Comparison of ENCODE assay signal across 28 mouse cellular contexts in the genomic region with DNA sequence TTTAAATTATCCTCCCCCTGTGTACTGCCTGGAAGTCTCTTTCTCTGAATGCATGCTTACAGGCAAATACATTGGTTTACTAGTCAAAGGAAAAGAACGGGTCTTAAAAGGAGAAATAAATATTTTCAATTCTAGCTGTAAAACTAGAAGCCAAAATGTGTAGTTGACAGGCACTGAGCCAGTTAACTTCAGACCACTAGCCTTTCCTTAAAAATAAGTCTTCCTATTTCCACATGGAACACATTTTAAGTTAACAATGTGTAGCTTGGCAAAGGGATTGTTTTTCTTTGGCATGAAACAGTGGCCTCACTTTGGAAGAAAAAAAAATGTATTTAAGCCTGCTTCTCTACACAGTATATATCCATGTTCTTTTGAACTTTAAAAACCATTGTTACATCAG.
A peak's percentile ranks its signal among the peaks of the same experiment; 100 is the strongest.
DNase-seq lines count a peak whose midpoint lies in the region; ATAC-seq and TF ChIP-seq lines count a peak whose summit lies in the region.
"Had no signal": no experiment of that assay in that cellular context is flagged by ENCODE, and none has a peak within 500 bp of the region (broad histone marks: within the 10 kb centered on the region; RNA-seq: fewer than 3 reads in every experiment).

No protein-coding gene starts in this region.

- H3K27ac ChIP-seq in embryonic facial prominence, embryonic 14.5 days (replicated peaks; ENCODE audit: low read depth, low read length): no peak overlapping the region
- H3K27ac ChIP-seq in embryonic facial prominence, embryonic 10.5 days (replicated peaks): no peak overlapping the region
- 0 out of 2 replicates have a peak overlapping the region, but pooled peaks have one; percentile 29 for H3K27ac ChIP-seq in lung, embryonic 15.5 days
- peak overlapping the region; percentile 65; the same call in 1 of the 2 replicates for H3K27ac ChIP-seq in embryonic fibroblast, embryonic 13.5 days (ENCODE audit: insufficient read depth, low read length)
- H3K27ac ChIP-seq in heart, embryonic 10.5 days: no peak overlapping the region
- H3K27ac ChIP-seq in heart, embryonic 11.5 days (ENCODE audit: low read depth, low read length): no peak overlapping the region
- H3K27ac ChIP-seq: forebrain, embryonic 12.5 days; heart, adult 2 months; heart, embryonic 15.5 days; left cerebral cortex, adult 2 months; liver, embryonic 14.5 days had no signal

- no peak for TF ChIP-seq CTCF in lung, adult 2 months (IDR thresholded peaks at IDR 0.05; ENCODE audit: insufficient read depth, low read length)
- TF ChIP-seq CTCF in embryonic fibroblast, embryonic 13.5 days (IDR thresholded peaks at IDR 0.05; ENCODE audit: borderline replicate concordance, insufficient read depth, low read length): no peak

- H3K36me3 ChIP-seq in embryonic facial prominence, embryonic 14.5 days (ENCODE audit: control insufficient read depth, insufficient read depth, low read length): no peaks in the 10 kb centered on the region
- H3K36me3 ChIP-seq in embryonic facial prominence, embryonic 10.5 days (replicated peaks): no peaks in the 10 kb centered on the region
- H3K36me3 ChIP-seq in lung, embryonic 15.5 days: no peaks in the 10 kb centered on the region
- H3K36me3 ChIP-seq in heart, embryonic 10.5 days: no peaks in the 10 kb centered on the region
- H3K36me3 ChIP-seq in heart, embryonic 11.5 days (ENCODE audit: control insufficient read depth, insufficient read depth, low read length): no peaks in the 10 kb centered on the region
- H3K36me3 ChIP-seq: forebrain, embryonic 12.5 days; heart, embryonic 15.5 days; neural tube, embryonic 15.5 days; stomach, embryonic 15.5 days had no signal

- H3K9me3 ChIP-seq in embryonic facial prominence, embryonic 14.5 days (ENCODE audit: control insufficient read depth, low read length): no peaks in the 10 kb centered on the region
- H3K9me3 ChIP-seq in embryonic facial prominence, embryonic 10.5 days: no peaks in the 10 kb centered on the region
- no peaks in the 10 kb centered on the region for H3K9me3 ChIP-seq in lung, embryonic 15.5 days
- H3K9me3 ChIP-seq in heart, embryonic 10.5 days: no peaks in the 10 kb centered on the region
- H3K9me3 ChIP-seq in heart, embryonic 11.5 days (replicated peaks; ENCODE audit: control insufficient read depth, low read length): no peaks in the 10 kb centered on the region
- H3K9me3 ChIP-seq: forebrain, embryonic 12.5 days; heart, embryonic 15.5 days; neural tube, embryonic 15.5 days; stomach, embryonic 15.5 days had no signal

- WGBS in embryonic facial prominence, embryonic 14.5 days: 23% methylated on average over 1 of the region's 1 CpGs
- 78% methylated on average over 1 of the region's 1 CpGs for WGBS in embryonic facial prominence, embryonic 10.5 days
- 64% methylated on average over 1 of the region's 1 CpGs for WGBS in lung, embryonic 15.5 days
- 64% methylated on average over 1 of the region's 1 CpGs for WGBS in lung, adult 2 months
- 76% methylated on average over 1 of the region's 1 CpGs for WGBS in heart, embryonic 10.5 days
- 82% methylated on average over 1 of the region's 1 CpGs for WGBS in heart, embryonic 11.5 days (ENCODE audit: insufficient replicate concordance)

- peak; percentile 83 for DNase-seq in embryonic facial prominence, embryonic 14.5 days (ENCODE audit: low spot score)
- no peak for DNase-seq in embryonic facial prominence, embryonic 10.5 days (ENCODE audit: low spot score)
- no peak for DNase-seq in lung, adult 2 months
- DNase-seq in heart, embryonic 10.5 days (ENCODE audit: low spot score): no peak
- DNase-seq: adrenal gland, adult 2 months; adrenal gland, postnatal 36 days; cerebellum, adult 2 months; cerebellum, postnatal 25 days; forebrain, postnatal 0 days; heart, adult 2 months; kidney, adult 2 months; kidney, postnatal 14 days; liver; midbrain, embryonic 14.5 days; retina, postnatal 1 day; right cerebral cortex, postnatal 14 days had no signal

- no peaks in the 10 kb centered on the region for H3K27me3 ChIP-seq in embryonic facial prominence, embryonic 14.5 days (replicated peaks; ENCODE audit: control insufficient read depth, insufficient read depth, low read length)
- no peaks in the 10 kb centered on the region for H3K27me3 ChIP-seq in embryonic facial prominence, embryonic 10.5 days (replicated peaks; ENCODE audit: low read depth, poor library complexity, severe bottlenecking)
- H3K27me3 ChIP-seq in lung, embryonic 15.5 days: no peaks in the 10 kb centered on the region
- no peaks in the 10 kb centered on the region for H3K27me3 ChIP-seq in heart, embryonic 10.5 days (ENCODE audit: insufficient read depth, poor library complexity, severe bottlenecking)
- no peaks in the 10 kb centered on the region for H3K27me3 ChIP-seq in heart, embryonic 11.5 days (ENCODE audit: control insufficient read depth, insufficient read depth, low read length)
- H3K27me3 ChIP-seq: forebrain, embryonic 12.5 days; heart, embryonic 15.5 days; neural tube, embryonic 15.5 days; stomach, embryonic 15.5 days had no signal

- no peak overlapping the region for H3K9ac ChIP-seq in embryonic facial prominence, embryonic 14.5 days (ENCODE audit: low read depth, low read length)
- no peak overlapping the region for H3K9ac ChIP-seq in lung, embryonic 15.5 days
- H3K9ac ChIP-seq in heart, embryonic 11.5 days (ENCODE audit: low read depth, low read length): no peak overlapping the region
- H3K9ac ChIP-seq: forebrain, embryonic 12.5 days; forebrain, postnatal 0 days; heart, embryonic 15.5 days; liver, embryonic 14.5 days; neural tube, embryonic 15.5 days; stomach, embryonic 15.5 days had no signal

- no peak for ATAC-seq in embryonic facial prominence, embryonic 14.5 days (ENCODE audit: low read depth)
- ATAC-seq in lung, embryonic 15.5 days (ENCODE audit: borderline replicate concordance, extremely low read depth, low FRiP score, low TSS enrichment): no peak; the same call in 1 of the 2 replicates
- ATAC-seq in heart, embryonic 11.5 days (replicated peaks; ENCODE audit: insufficient number of reproducible peaks, low FRiP score, low TSS enrichment): no peak
- ATAC-seq: forebrain, postnatal 0 days; hindbrain, embryonic 16.5 days; lung, postnatal 0 days had no signal

- peaks cover 14% of the 10 kb centered on the region for H3K4me1 ChIP-seq in embryonic facial prominence, embryonic 14.5 days (ENCODE audit: control insufficient read depth, insufficient read depth, low read length)
- H3K4me1 ChIP-seq in embryonic facial prominence, embryonic 10.5 days: no peaks in the 10 kb centered on the region; the same call in 1 of the 2 replicates
- H3K4me1 ChIP-seq in lung, embryonic 15.5 days: no peaks in the 10 kb centered on the region
- H3K4me1 ChIP-seq in lung, adult 2 months (ENCODE audit: control insufficient read depth, insufficient read depth, low read length): no peaks in the 10 kb centered on the region
- peaks cover 4% of the 10 kb centered on the region; the same call in 1 of the 2 replicates for H3K4me1 ChIP-seq in embryonic fibroblast, embryonic 13.5 days (ENCODE audit: control insufficient read depth, insufficient read depth, low read length)
- H3K4me1 ChIP-seq in heart, embryonic 10.5 days: no peaks in the 10 kb centered on the region
- no peaks in the 10 kb centered on the region for H3K4me1 ChIP-seq in heart, embryonic 11.5 days (ENCODE audit: control insufficient read depth, insufficient read depth, low read length)
- H3K4me1 ChIP-seq: forebrain, embryonic 12.5 days; heart, embryonic 15.5 days; stomach, embryonic 15.5 days had no signal

- H3K4me2 ChIP-seq in embryonic facial prominence, embryonic 14.5 days (ENCODE audit: low read depth, low read length): no peak overlapping the region
- no peak overlapping the region for H3K4me2 ChIP-seq in lung, embryonic 15.5 days
- H3K4me2 ChIP-seq in heart, embryonic 11.5 days: no peak overlapping the region
- H3K4me2 ChIP-seq: forebrain, embryonic 12.5 days; heart, embryonic 15.5 days; neural tube, embryonic 15.5 days; stomach, embryonic 15.5 days had no signal

- no peak overlapping the region for H3K4me3 ChIP-seq in embryonic facial prominence, embryonic 14.5 days (ENCODE audit: low read depth, low read length)
- no peak overlapping the region for H3K4me3 ChIP-seq in embryonic facial prominence, embryonic 10.5 days
- no peak overlapping the region for H3K4me3 ChIP-seq in lung, embryonic 15.5 days
- H3K4me3 ChIP-seq in lung, adult 2 months (replicated peaks; ENCODE audit: extremely low read depth, low read depth, low read length): no peak overlapping the region
- H3K4me3 ChIP-seq in embryonic fibroblast, embryonic 13.5 days (ENCODE audit: insufficient read depth, low read length): no peak overlapping the region
- no peak overlapping the region for H3K4me3 ChIP-seq in heart, embryonic 10.5 days
- H3K4me3 ChIP-seq in heart, embryonic 11.5 days (ENCODE audit: low read depth, low read length): no peak overlapping the region
- H3K4me3 ChIP-seq: erythroblast, embryonic 14.5 days; forebrain, embryonic 12.5 days; heart, adult 2 months; heart, embryonic 15.5 days; left cerebral cortex, adult 2 months; neural tube, embryonic 15.5 days; stomach, embryonic 15.5 days had no signal

- no peak for TF ChIP-seq POLR2A in lung, adult 2 months (IDR thresholded peaks at IDR 0.05; ENCODE audit: borderline replicate concordance, extremely low read depth, low read depth, low read length)
- no peak for TF ChIP-seq POLR2A in embryonic fibroblast, embryonic 13.5 days (IDR thresholded peaks at IDR 0.05; ENCODE audit: low read depth, low read length)

Comparison
In these comparisons a context has a peak if more than half of its experiments do, and no peak if none do; other contexts are left out.
1. H3K27ac ChIP-seq: peak in lung, embryonic 15.5 days (single experiment) and embryonic fibroblast, embryonic 13.5 days (single experiment); none in embryonic facial prominence, embryonic 14.5 days (single experiment), embryonic facial prominence, embryonic 10.5 days (single experiment), heart, embryonic 10.5 days (single experiment) and heart, embryonic 11.5 days (single experiment).